ENCODE assay signal across 8 mouse cellular contexts in genomic region chr4:105109199-105109989, GRCm38 (mm10). TPM values are rescaled to one million over a fixed set of nuclear protein-coding genes. Genes with fewer than 3 reads are reported as not detected.
A peak's percentile ranks its signal among the peaks of the same experiment; 100 is the strongest.
DNase-seq lines count a peak whose midpoint lies in the region; ATAC-seq lines count a peak whose summit lies in the region.

Prkaa2 (minus strand) TSS chr4:105109890.

- H3K9me3 ChIP-seq in hindbrain, embryonic 16.5 days (ENCODE audit: control insufficient read depth, low read length) = no peaks in the 10 kb centered on the region

- H3K27ac ChIP-seq in hindbrain, embryonic 16.5 days (ENCODE audit: low read depth, low read length) = peak within 1 kb of the TSS; percentile 91

- ATAC-seq in hindbrain, embryonic 16.5 days = peak; percentile 91

- under 1% methylated on average over 76 of the region's 80 CpGs for WGBS in hindbrain, embryonic 16.5 days

- peaks cover 13% of the 10 kb centered on the region for H3K4me1 ChIP-seq in hindbrain, embryonic 16.5 days (ENCODE audit: control insufficient read depth, insufficient read depth, low read depth, low read length)

- DNase-seq in R1 (ENCODE audit: low read depth, low spot score) = peak; percentile 58
- peak; percentile 78 to 84 for DNase-seq in cerebellum, postnatal 36 days
- DNase-seq in gastrocnemius, adult 8-10 months (ENCODE audit: low spot score in 2 of 2) = peak; percentile 66 to 75
- DNase-seq in left cerebral cortex, adult 18-20 months (ENCODE audit: low spot score in 2 of 2) = peak; percentile 80 to 86
- peak; percentile 82 for DNase-seq in lung, postnatal 36 days
- peak; percentile 84 for DNase-seq in retina, postnatal 1 day
- DNase-seq in thymus, postnatal 36 days = peak; percentile 63 to 65

- no peaks in the 10 kb centered on the region for H3K27me3 ChIP-seq in hindbrain, embryonic 16.5 days (replicated peaks; ENCODE audit: control insufficient read depth, insufficient read depth, low read length)

- H3K4me2 ChIP-seq in hindbrain, embryonic 16.5 days (ENCODE audit: low read length) = peak within 1 kb of the TSS; percentile 66

- peak within 1 kb of the TSS; percentile 94 for H3K9ac ChIP-seq in hindbrain, embryonic 16.5 days (ENCODE audit: low read depth, low read length)

- H3K36me3 ChIP-seq in hindbrain, embryonic 16.5 days (ENCODE audit: control insufficient read depth, insufficient read depth, low read length) = no peaks in the 10 kb centered on the region

- peak within 1 kb of the TSS; percentile 89 for H3K4me3 ChIP-seq in hindbrain, embryonic 16.5 days (ENCODE audit: low read length)

RNA-seq across cellular contexts. Expression of gene Prkaa2, which starts in this region (rescaled TPM):
- total RNA-seq in gastrocnemius, adult 8-10 months (2022) = 100 to 1,000 TPM; 137 to 175 (median 164) TPM
- polyA plus RNA-seq in hindbrain, embryonic 16.5 days (2015; fragmentation: Nextera tagmentation; extraction: Ambion mirVana) = 13.5 and 15.1 TPM in 2 replicates
- total RNA-seq in left cerebral cortex, adult 18-20 months (2021) = 10 to 100 TPM; 31.0 to 32.0 TPM

Comparison
In these comparisons a context has a peak if more than half of its experiments do, and no peak if none do; other contexts are left out.
1. Peak in every context shown above with its lines: DNase-seq, ATAC-seq, H3K4me3 ChIP-seq and H3K27ac ChIP-seq.
2. RNA of gene Prkaa2 (total RNA-seq): 137 to 175 TPM in gastrocnemius, adult 8-10 months; 31.0 to 32.0 TPM in left cerebral cortex, adult 18-20 months; every median in the first group is over 4 times any median in the second.